Mouse (Mus musculus) cerebellum, adult 11-12 months (tissue): Measurements from ENCODE around the gene Krtap19-1.

Experiments
- DNase-seq: peaks from one replicate; pipeline ENCODE4 v3.0.0; 2022

The Krtap19-1 gene

DNA sequence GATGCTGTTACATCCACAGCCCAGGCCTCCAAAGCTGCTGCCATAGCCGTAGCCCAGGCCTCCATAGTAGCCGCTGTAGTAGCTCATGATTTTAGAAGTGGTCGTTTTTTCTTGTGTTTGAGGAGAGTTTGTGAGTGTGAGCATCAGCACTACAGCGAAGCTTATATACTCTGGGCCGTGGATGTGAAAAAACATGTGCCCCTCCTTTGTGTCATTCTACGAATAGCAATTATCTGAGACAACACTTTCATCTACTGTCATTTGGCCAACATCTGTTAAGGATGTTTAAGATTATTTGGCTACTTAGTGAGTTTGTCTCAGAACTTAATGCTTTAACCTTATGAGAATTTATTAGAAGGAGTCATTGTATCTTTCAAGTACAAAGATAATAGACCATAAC is at the start of gene Krtap19-1:
Gene Krtap19-1, minus strand, starts transcription at position 101 of the 400 bp plus-strand sequence.
- DNase-seq, result no peak

DNA sequence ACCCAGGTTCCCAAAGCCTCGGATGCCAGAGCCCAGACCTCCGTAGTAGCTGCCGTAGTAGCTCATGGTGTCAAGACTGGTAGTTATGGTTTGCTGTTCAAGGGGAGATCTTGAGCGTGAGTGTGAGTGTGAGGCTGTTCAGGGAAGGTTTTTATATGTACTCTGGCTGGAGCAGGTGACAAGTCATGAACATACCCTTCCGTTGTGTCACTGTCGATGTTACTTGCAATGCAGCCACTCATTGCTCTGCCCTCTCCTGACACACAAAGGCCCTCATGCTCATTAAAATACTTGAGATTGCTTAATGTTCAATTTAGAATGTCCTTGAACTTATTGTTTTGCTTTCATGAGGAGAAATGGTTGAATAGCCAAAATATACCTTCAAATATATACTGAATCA is 27.1 kb upstream of the Krtap19-1 start, which contains the start of gene Krtap19-5:
Gene Krtap19-5, minus strand, starts transcription at position 101 of the 400 bp plus-strand sequence.
- no peak for DNase-seq

DNA sequence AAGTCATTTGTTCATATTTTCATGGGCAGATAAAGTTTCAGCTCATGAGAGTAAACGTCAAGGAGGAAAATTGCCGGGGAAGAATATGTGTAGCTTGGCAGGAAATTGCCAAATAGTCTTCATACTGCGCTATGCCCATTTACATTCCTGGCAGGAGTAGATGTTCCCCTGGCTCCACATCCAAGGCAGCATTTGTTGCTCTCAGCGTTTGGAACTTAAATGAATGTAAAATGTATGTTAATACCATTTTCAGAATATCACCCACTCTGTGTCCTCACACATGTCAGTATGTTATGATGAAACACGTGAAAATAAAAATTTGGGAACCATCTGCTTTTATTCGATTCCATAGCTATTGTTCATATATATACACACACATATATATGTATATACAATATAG is 17.7 kb upstream of the Krtap19-1 start:
- DNase-seq, result no peak

DNA sequence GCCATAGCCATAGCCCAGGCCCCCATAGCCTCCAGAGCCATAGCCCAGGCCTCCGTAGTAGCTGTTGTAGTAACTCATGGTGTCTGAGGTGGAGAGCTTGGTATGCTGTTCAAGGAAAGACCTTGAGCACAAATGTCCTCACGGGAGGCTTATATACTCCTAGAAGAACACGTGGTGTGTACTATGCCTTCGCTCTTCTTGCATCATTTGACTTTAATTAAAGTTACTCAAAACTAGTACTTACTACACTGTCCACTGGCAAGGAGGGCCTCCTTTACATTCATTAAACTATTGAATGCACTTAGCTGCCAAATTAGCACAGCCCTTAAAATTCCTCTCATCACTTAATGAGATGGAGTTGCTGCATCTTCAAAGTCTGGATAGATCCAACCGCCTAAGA is 15.8 kb upstream of the Krtap19-1 start, which contains the start of gene Krtap19-4:
Gene Krtap19-4, minus strand, starts transcription at position 101 of the 400 bp plus-strand sequence.
- no peak for DNase-seq

DNA sequence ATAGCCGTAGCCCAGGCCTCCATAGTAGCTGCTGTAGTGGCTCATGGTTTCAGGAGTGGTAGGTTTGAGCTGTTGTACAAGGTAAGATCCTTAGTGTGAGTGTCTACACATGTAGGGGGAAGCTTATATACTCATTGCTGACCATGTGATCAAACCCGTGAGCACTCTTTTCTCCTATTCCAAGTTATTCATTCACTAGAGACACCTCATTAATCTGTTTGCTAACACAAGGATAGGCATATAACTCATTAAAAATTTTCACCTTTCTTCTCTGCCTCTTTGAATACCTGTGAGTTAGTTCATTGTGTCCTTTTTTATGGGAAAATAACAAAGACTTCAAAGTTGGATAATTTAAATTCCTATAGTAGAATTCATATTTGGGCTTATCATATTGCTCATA is 8.7 kb upstream of the Krtap19-1 start, which contains the start of gene Krtap19-3:
Gene Krtap19-3, minus strand, starts transcription at position 101 of the 400 bp plus-strand sequence.
- DNase-seq, result no peak

DNA sequence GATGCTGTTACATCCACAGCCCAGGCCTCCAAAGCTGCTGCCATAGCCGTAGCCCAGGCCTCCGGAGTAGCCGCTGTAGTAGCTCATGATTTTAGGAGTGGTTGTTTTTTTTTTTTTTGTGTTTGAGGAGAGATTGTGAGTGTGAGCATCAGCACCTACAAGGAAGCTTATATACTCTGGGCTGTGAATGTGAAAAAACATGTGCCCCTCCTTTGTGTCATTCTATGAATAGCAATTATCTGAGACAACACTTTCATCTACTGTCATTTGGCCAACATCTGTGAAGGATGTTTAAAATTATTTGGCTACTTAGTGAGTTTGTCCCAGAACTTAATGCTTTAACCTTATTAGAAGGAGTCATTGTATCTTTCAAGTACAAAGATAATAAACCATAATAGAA is 5.0 kb upstream of the Krtap19-1 start, which contains the start of gene Krtap19-2:
Gene Krtap19-2, minus strand, starts transcription at position 101 of the 400 bp plus-strand sequence.
- no peak for DNase-seq

DNA sequence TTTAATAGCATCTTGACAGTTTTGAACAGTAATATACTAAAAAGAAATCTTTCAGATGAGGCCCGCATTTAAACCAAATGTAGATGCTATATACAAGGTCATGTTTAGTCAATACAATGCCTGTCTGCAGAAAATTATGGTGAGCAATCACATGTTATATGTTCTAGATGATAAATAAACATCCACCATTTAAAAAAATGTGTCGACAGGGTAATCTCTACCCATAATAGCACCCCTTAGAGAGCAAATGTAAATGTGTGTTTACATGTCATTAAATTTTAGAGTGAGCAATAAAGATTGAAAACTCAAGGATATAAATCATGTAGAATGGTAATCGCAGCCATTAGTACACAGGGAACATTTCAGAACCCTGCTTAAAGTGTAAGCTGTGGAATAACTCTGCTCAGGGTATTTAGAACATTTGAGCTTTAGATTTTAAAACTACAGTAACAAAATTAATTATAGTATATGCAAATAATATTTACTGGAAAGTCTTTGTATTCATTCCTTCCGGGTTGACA is 4.3 kb downstream of the Krtap19-1 start:
- DNase-seq, result no peak

DNA sequence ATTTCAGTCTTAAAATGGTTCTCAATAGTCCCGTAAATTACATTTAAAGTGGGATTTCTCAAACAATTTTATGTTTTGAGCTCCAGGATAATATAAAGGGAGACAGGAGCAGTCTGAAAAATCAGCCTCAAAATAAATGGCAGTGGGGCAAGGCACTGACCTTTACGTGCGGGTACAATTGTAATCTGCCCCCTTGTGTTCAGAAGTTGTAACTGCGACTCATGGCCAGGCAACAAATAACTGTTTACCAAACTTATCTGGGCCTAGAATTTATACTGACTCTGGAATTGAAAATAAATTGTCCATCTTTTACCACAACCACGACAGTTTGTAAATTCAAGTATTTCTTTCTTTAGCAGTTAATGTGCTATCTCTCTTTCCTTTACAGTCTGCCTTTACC is 17.8 kb downstream of the Krtap19-1 start:
- DNase-seq, result no peak

DNA sequence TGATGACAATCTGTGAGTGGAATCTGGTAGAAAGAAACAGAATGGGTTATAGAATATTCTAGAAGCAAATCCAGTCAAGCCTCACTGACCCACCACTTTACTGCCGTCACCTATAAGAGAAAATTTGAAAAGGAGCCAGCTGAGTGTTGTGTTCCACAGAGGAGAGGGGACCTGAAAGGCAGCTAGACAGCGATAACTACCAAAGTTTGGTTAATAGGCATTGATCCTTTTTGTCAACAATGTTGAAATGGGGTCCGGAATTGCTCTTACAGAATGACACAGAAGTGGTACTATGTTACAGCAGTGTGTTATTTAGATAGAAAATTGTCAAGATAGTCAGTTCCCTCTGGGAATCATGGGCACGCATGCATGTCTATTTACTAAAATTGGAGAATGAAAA is 20.7 kb downstream of the Krtap19-1 start:
- no peak for DNase-seq

DNA sequence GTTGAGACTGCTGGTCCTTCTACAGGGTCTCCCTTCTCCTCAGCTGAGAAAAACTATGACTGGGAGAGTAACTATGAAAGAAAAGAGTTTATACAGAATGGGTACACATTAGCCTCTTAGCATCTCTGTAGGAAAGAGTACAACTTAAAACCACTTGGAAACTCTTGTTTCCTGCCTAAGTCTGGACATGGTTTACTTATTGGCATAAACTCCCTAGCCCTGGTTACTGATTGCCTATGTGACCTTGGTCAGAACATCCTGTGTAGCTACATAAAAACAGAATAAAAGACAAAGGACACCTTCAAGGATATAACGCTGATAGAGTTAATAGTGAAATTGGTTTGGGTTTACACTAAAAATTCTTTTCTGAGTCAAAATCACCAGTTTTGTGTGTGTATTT is 21.8 kb downstream of the Krtap19-1 start:
- no peak for DNase-seq

DNA sequence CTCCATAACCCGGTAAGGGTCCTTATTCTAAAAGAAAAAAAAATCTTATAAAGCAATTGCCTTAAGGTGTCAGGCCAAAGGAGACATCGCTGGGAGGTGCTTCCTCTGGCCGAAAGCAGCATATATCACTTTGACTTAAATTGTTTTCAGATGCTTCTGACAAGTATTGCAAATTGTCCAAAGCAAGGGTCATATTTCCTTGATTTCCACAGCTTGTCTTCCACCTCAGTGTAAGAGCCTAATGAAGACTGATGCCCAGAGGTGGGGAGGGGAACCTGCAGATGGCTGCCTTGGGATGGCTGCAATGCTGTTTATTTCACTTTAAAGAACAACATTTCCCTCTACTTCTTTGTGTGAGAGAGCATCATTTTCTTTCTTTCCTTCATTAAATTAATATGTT is 42.2 kb downstream of the Krtap19-1 start:
- DNase-seq, result no peak

DNA sequence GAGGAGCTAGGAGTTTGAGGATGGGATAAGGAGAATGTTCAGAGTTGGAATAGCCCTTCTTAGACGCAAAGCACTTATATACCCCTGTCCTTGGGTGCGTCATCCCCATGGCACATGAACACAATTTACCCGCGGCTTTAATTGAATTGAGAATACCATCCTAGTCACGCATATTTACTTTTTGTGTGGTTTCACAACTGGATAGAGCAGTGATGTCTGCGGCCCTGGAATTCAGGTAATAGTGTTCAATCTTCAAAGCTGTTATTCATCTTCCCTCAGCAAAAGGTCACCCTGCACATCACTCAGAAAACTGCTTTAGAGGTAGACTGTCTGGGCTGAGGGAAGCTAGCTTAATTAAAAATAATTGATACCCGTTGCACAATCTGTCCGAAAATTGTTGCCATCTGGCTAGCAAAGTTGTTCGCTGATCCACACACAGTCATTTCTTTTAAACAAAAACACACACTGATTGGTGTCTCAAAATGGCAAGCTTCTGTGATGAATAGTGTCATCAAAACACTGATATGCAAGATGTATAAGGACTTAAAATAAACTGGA is 43.0 kb downstream of the Krtap19-1 start, which contains the start of gene Krtap14:
Gene Krtap14, minus strand, starts transcription at position 51 of the 558 bp plus-strand sequence.
- DNase-seq, result no peak

DNA sequence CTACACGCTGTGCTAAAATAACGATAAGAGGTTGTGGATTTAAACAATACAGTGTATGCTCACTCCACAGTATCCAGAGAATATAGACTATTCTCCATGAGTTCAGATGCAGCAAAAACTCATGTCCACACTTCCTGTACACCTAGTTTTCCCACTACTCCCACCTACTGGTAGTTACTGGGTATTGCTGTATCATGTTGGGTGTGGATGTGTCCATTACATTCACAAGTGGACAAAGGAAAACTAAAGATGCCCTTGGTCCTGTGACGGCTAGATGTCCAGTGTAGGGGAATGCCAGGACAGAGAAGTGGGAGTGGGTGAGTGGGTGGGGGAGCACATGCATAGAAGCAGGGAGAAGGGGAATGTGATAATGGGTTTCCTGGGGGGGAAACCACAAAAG is 45.5 kb downstream of the Krtap19-1 start:
- no peak for DNase-seq

DNA sequence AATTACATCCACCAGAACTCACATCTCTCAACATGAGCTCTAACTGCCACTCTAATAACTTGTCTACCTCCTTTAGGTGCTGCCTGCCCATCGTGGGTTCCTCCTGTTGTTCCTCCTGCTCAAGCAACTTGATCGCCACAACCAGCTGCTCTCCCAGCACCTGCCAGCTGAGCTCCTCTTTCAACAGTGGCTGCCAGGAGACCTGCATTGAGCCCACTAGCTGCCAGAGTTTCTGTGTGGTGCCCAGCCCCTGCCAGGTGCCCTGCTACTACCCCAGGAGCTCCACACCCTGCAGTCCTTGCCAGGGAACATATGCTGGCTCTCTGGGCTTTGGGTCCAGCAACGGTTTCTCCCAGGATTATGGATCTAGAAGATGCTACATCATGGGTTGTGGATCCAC is 49.1 kb downstream of the Krtap19-1 start, which contains the start of gene Krtap15:
Gene Krtap15, plus strand, starts transcription at position 150 of the 400 bp plus-strand sequence.
- DNase-seq, result no peak
